Mouse (Mus musculus): ENCODE results near the gene Sult2b1. TPM values are rescaled to one million over a fixed set of nuclear protein-coding genes. Genes with fewer than 3 reads are reported as not detected.

The Sult2b1 gene
- polyA plus RNA-seq, 1 experiment from 2014 or later = 8.6 TPM

GRCm38 (mm10) chr7:45800001-45800400 is 15.5 kb upstream of the Sult2b1 start:
- Histone ChIP-seq H3K36me3 (peaks cover 56% of the 10 kb centered on the region), H3K4me3 (replicated peaks) (no peak overlapping the region), H3K4me1 (peaks cover 31% of the 10 kb centered on the region), H3K9me3 (replicated peaks) (no peaks in the 10 kb centered on the region), H3K4me2 (no peak overlapping the region), H3K27ac (replicated peaks) (no peak overlapping the region), H3K9ac (replicated peaks) (no peak overlapping the region), H3K27me3 (replicated peaks) (peaks cover 3% of the 10 kb centered on the region)
- no peak for ATAC-seq (ENCODE audit: low FRiP score)
- WGBS = 39% methylated on average over 7 of the region's 7 CpGs

GRCm38 (mm10) chr7:45798931-45799330 is 14.5 kb upstream of the Sult2b1 start:
- H3K9me3 ChIP-seq (replicated peaks) = no peaks in the 10 kb centered on the region
- H3K36me3 ChIP-seq = peaks cover 61% of the 10 kb centered on the region
- ATAC-seq (ENCODE audit: low FRiP score) = no peak
- 52% methylated on average over 7 of the region's 7 CpGs for WGBS
- H3K4me3 ChIP-seq (replicated peaks) = no peak overlapping the region
- H3K9ac ChIP-seq (replicated peaks) = no peak overlapping the region
- peaks cover 8% of the 10 kb centered on the region for H3K27me3 ChIP-seq (replicated peaks)
- H3K4me2 ChIP-seq = peak overlapping the region; percentile 54; the same call in 1 of the 2 replicates
- no peak overlapping the region for H3K27ac ChIP-seq (replicated peaks)
- peaks cover 31% of the 10 kb centered on the region for H3K4me1 ChIP-seq

GRCm38 (mm10) chr7:45798511-45798836 is 14.0 kb upstream of the Sult2b1 start:
- H3K4me3 ChIP-seq (replicated peaks) = peak overlapping the region; percentile 21
- H3K27ac ChIP-seq (replicated peaks) = no peak overlapping the region
- H3K9me3 ChIP-seq (replicated peaks) = no peaks in the 10 kb centered on the region
- H3K4me1 ChIP-seq = peaks cover 31% of the 10 kb centered on the region
- WGBS = 6% methylated on average over 19 of the region's 19 CpGs
- H3K4me2 ChIP-seq = peak overlapping the region; percentile 54
- H3K27me3 ChIP-seq (replicated peaks) = peaks cover 8% of the 10 kb centered on the region
- no peak for ATAC-seq (ENCODE audit: low FRiP score)
- H3K9ac ChIP-seq (replicated peaks) = peak overlapping the region; percentile 31; the same call in 1 of the 2 replicates
- H3K36me3 ChIP-seq = peaks cover 63% of the 10 kb centered on the region

GRCm38 (mm10) chr7:45797661-45798510 is 13.4 kb upstream of the Sult2b1 start:
- ATAC-seq (ENCODE audit: low FRiP score) = no peak
- Histone ChIP-seq H3K9me3 (replicated peaks) (no peaks in the 10 kb centered on the region), H3K27ac (replicated peaks) (no peak overlapping the region), H3K27me3 (replicated peaks) (peaks cover 8% of the 10 kb centered on the region), H3K9ac (replicated peaks) (peak overlapping the region; percentile 31; the same call in 1 of the 2 replicates), H3K36me3 (peaks cover 64% of the 10 kb centered on the region), H3K4me1 (peaks cover 31% of the 10 kb centered on the region), H3K4me3 (replicated peaks) (peak overlapping the region; percentile 21), H3K4me2 (peak overlapping the region; percentile 54)
- WGBS = 3% methylated on average over 58 of the region's 60 CpGs

- Histone ChIP-seq H3K9ac (replicated peaks) (0 out of 2 replicates have a peak overlapping the region, but pooled peaks have one; percentile 31), H3K36me3 (peaks cover 64% of the 10 kb centered on the region), H3K4me2 (peak overlapping the region; percentile 54), H3K4me1 (peaks cover 31% of the 10 kb centered on the region), H3K9me3 (replicated peaks) (no peaks in the 10 kb centered on the region), H3K4me3 (replicated peaks) (no peak overlapping the region), H3K27ac (replicated peaks) (no peak overlapping the region), H3K27me3 (replicated peaks) (peaks cover 8% of the 10 kb centered on the region)
- no peak for ATAC-seq (ENCODE audit: low FRiP score)
- 47% methylated on average over 6 of the region's 6 CpGs for WGBS
These were observed 12.5 kb upstream of the Sult2b1 start for GRCm38 (mm10) chr7:45796950-45797349.

- Histone ChIP-seq H3K27ac (replicated peaks) (no peak overlapping the region), H3K27me3 (replicated peaks) (peaks cover 8% of the 10 kb centered on the region), H3K4me3 (replicated peaks) (no peak overlapping the region), H3K9ac (replicated peaks) (no peak overlapping the region), H3K4me1 (peaks cover 27% of the 10 kb centered on the region), H3K9me3 (replicated peaks) (no peaks in the 10 kb centered on the region), H3K36me3 (peaks cover 69% of the 10 kb centered on the region), H3K4me2 (no peak overlapping the region)
- ATAC-seq (ENCODE audit: low FRiP score) = no peak
- 94% methylated on average over 29 of the region's 29 CpGs for WGBS
These were observed 10.5 kb upstream of the Sult2b1 start for GRCm38 (mm10) chr7:45794971-45795370.

- WGBS = 92% methylated on average over 38 of the region's 44 CpGs
- Histone ChIP-seq H3K4me2 (no peak overlapping the region), H3K36me3 (peaks cover 75% of the 10 kb centered on the region), H3K9ac (replicated peaks) (no peak overlapping the region), H3K27me3 (replicated peaks) (peaks cover 8% of the 10 kb centered on the region), H3K9me3 (replicated peaks) (no peaks in the 10 kb centered on the region), H3K4me3 (replicated peaks) (no peak overlapping the region), H3K27ac (replicated peaks) (no peak overlapping the region), H3K4me1 (peaks cover 27% of the 10 kb centered on the region)
- no peak for ATAC-seq (ENCODE audit: low FRiP score)
These were observed 9.6 kb upstream of the Sult2b1 start for GRCm38 (mm10) chr7:45793969-45794585.

- 85% methylated on average over 24 of the region's 24 CpGs for WGBS
- no peak overlapping the region for H3K9ac ChIP-seq (replicated peaks)
- no peak overlapping the region for H3K4me3 ChIP-seq (replicated peaks)
- peaks cover 22% of the 10 kb centered on the region for H3K4me1 ChIP-seq
- ATAC-seq (ENCODE audit: low FRiP score) = no peak
- H3K27me3 ChIP-seq (replicated peaks) = peaks cover 8% of the 10 kb centered on the region
- no peaks in the 10 kb centered on the region for H3K9me3 ChIP-seq (replicated peaks)
- H3K4me2 ChIP-seq = no peak overlapping the region
- H3K36me3 ChIP-seq = peaks cover 83% of the 10 kb centered on the region
- H3K27ac ChIP-seq (replicated peaks) = no peak overlapping the region
These were observed 8.8 kb upstream of the Sult2b1 start for GRCm38 (mm10) chr7:45793240-45793639.

- Histone ChIP-seq H3K9ac (replicated peaks) (no peak overlapping the region), H3K4me1 (peaks cover 21% of the 10 kb centered on the region), H3K4me2 (no peak overlapping the region), H3K27ac (replicated peaks) (no peak overlapping the region), H3K4me3 (replicated peaks) (no peak overlapping the region), H3K36me3 (peaks cover 93% of the 10 kb centered on the region), H3K27me3 (replicated peaks) (peaks cover 8% of the 10 kb centered on the region), H3K9me3 (replicated peaks) (no peaks in the 10 kb centered on the region)
- WGBS = 74% methylated on average over 17 of the region's 17 CpGs
- ATAC-seq (ENCODE audit: low FRiP score) = no peak
These were observed 7.5 kb upstream of the Sult2b1 start for GRCm38 (mm10) chr7:45791756-45792490.

GRCm38 (mm10) chr7:45790721-45791120 is 6.3 kb upstream of the Sult2b1 start:
- Histone ChIP-seq H3K9ac (replicated peaks) (no peak overlapping the region), H3K27me3 (replicated peaks) (peaks cover 8% of the 10 kb centered on the region; the same call in 1 of the 2 replicates), H3K36me3 (peaks cover 83% of the 10 kb centered on the region), H3K4me2 (no peak overlapping the region), H3K27ac (replicated peaks) (no peak overlapping the region), H3K9me3 (replicated peaks) (no peaks in the 10 kb centered on the region), H3K4me3 (replicated peaks) (no peak overlapping the region), H3K4me1 (peaks cover 29% of the 10 kb centered on the region)
- no peak for ATAC-seq (ENCODE audit: low FRiP score)
- 82% methylated on average over 6 of the region's 6 CpGs for WGBS

- no peaks in the 10 kb centered on the region for H3K27me3 ChIP-seq (replicated peaks)
- H3K4me2 ChIP-seq = peak overlapping the region; percentile 90
- peaks cover 40% of the 10 kb centered on the region for H3K4me1 ChIP-seq
- H3K36me3 ChIP-seq = peaks cover 52% of the 10 kb centered on the region
- no peak overlapping the region for H3K27ac ChIP-seq (replicated peaks)
- H3K9ac ChIP-seq (replicated peaks) = no peak overlapping the region
- no peak for ATAC-seq (ENCODE audit: low FRiP score)
- peak overlapping the region; percentile 72; the same call in 1 of the 2 replicates for H3K4me3 ChIP-seq (replicated peaks)
- 86% methylated on average over 22 of the region's 22 CpGs for WGBS
- H3K9me3 ChIP-seq (replicated peaks) = no peaks in the 10 kb centered on the region
These were observed 3.2 kb upstream of the Sult2b1 start for GRCm38 (mm10) chr7:45787642-45788041.
